Mouse (Mus musculus) gastrocnemius, adult 18-20 months (tissue): ENCODE data around the gene Arntl2. TPM values are rescaled to one million over a fixed set of nuclear protein-coding genes. Genes with fewer than 3 reads are reported as not detected.

Experiments
- DNase-seq: peaks from one replicate; pipeline ENCODE4 v3.0.0; 2021; ENCODE audit warnings: low spot score
- total RNA-seq, 2 experiments: library from RNA; stranded (reverse); gene quantifications; 2 replicates each; pipeline ENCODE4 v1.2.3; 2021

Gene Arntl2
- total RNA-seq, 2 experiments from 2014 or later: 0.43 TPM

DNA sequence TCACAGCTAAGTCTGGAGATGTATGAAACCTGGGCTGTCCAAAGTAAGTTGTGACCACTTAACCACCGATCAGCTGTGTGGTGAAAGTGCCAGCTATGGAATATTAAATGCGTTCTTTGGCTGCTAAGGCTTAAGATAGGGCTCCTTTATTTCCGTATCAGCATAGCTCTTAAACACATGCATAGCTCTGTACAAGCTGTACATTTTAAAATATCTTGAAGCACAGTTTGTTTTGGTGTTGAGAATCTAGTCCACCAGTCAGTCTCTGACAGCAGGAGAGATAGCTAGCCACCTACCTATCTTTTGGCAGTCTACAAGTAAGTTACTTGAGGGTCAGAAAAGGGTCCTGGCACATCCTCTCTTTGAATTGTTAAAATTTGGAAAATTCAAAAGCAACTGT, 17.8 kb upstream of the Arntl2 start:
- DNase-seq: no peak

DNA sequence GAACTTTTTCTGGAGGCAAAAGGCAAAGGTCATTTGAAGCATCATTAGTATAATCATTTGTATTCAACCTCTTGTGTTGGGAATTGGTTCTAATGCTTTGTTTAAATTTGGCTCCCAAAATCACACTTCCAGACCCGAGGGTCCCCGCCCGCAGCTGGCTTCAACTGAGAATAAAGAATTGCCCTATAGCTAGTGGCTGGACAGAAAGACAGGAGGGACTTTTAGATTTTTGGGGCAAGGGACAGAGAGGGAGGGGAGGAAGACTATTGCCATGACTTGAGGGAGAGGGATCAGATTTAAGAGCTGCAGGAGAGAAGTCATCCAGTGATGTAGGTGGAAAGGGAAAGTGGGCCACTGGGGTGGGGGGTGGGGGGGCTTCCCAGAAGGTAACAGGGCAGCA, 14.3 kb upstream of the Arntl2 start:
- DNase-seq: no peak

DNA sequence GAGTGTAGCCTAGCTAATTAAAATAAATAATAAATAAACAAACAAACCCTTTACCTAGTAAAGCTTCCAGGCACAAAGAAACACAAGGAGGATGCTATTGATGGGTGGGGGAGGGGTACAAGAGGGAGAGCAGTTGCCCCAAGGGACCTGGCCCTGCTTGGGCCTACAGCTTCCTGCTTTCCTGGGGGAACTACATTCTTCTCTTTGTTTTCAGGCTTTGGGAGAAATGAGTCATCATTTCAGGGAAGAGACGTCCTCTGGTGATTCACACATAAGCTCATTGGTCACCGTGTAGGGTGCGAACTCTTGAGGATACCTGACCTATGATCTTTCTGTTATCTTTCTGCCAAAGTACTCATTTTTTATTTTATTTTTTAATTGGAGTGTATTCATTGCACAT, 2.3 kb upstream of the Arntl2 start:
- DNase-seq: no peak

DNA sequence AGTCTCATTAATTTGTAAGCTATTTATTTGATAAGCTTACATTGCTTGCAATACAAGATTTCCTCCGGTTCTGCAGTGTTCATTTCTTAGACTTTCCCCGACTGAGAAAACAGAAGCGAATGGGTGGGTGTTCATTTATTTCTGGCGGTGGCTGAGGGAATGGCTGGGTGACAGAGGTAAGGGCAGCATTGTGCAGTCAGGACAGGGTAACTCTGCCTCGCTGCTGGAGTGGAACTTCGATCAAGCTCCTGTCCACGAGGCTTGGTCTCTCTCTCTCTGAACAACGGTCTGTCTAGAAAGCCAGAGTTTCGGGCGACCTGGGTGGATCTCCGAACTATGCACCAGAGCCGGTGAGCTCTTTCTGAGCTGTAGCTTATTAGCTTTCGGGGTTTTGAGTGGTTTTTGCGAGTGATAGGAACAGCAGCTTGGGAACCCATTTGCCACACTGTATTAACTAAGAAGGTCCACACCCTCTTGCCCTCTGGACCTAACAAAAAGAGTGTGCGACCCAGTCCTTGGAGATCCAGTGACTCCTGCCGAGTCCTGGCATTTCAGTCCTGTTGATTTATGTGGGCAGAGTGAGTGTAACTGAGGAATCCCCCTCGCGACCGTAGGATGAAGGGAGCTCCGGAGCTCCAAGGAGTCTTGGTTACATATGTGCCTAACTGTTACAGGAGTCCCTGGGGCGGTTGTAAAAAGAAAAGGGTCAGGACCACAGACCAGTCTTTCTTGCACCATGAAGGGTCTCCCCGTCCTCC, 510 bp upstream of the Arntl2 start:
- no peak for DNase-seq

DNA sequence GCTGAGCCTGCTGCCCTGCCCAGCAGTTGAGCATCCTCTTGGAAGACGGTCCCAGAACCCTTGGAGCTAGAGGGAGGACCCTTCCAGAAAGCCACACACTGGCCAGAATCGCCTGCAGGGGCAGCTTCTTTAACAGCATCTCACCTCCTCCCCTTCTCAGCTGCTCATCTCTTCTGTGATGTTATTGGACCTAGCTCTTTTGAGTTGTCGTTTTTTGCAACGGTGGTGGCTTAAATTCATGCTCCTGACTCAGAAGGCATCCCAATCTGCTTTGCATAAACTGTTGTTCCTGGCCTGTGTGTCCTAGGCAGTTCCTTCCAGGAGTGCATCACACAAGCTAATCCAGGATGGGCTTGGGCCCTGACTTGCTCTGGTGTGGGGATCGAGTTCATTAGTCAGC, 1.6 kb downstream of the Arntl2 start:
- DNase-seq: no peak

DNA sequence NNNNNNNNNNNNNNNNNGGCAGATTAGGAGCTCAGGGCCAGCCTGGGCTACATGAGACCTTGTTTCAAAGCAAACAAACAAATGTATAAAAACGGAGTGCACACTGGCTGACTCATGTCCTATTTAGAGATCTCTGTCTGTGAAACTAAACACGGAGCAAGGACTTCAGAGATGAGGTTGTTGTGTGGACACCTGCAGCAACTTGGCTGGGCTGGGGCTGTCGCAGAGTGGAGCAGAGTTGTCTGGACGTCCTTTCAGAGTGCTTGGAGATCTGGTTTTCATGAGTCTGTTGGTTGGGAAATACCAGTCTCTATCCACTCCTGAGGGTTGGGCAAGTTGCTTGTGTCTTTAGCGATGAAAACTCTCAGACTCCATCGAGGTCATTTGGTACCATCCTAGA, 14.1 kb downstream of the Arntl2 start:
- no peak for DNase-seq

DNA sequence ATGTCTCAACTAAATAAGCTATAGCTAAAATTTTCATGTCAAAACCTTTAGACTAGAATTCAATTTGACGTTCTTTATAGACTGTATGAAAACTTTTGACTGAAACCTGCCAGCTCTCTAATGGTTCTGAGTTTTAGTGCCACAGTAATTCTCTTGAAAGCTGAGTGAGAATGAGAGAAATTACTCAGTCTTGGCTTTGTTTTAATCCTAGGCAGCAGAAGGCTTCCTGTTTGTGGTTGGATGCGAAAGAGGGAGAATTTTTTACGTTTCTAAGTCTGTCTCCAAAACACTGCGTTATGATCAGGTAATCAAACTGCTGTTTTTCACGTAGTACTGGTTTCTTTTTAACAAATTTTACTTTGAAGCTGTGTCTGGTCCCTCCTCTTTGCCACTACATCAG, 17.2 kb downstream of the Arntl2 start:
- no peak for DNase-seq

DNA sequence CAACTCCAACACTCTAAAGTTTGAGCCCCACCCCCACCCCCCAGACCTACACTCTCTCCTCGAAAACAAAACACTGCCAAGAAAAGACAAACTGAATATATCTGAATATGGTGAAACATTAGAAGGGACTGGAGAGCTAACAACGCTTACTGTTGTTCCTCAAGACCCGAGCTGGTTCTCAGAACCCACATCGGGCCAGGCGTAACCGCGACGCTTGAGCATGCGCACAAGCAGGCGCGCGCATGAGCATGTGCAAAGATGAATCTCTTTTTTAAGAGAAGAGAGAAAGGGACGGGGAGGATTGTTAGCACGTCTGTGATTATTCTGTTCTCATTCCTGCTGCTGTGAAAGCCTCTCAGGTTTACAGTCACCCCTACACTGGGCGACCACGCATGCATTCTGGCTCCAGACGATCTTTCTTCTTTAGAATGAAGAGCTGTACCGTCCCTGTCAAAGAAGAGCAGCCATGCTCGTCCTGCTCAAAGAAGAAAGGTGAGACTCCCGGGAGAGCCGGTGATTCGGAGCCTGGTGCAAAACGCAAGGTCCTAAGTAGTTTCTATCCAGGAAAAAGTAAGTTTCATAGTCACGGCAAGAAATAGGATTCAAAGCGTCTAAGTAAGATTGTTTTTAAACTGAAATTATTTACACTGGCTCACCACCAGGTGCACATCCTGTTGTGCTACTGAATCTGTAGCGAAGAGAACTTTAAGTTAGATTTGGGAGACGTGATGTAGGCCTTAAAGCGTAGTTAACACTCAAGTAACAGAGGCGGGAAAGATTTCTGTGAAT, 24.5 kb downstream of the Arntl2 start:
- DNase-seq: no peak

DNA sequence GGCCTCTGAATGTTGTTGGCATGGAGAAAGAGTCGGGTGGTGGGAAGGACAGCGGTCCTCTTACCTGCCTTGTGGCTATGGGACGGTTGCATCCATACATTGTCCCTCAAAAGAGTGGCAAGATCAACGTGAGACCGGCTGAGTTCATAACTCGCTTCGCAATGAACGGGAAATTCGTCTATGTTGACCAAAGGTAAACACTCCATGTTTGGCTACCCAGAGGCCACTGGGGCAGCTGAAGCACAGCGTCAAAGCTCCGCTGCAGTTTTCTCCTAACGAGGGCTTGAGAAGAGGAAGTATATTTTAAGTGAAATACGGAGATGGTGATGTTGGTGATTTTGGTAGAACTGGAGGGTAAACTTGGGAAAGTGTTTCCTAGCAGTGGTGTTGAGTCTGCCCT, 26.1 kb downstream of the Arntl2 start:
- DNase-seq: no peak

DNA sequence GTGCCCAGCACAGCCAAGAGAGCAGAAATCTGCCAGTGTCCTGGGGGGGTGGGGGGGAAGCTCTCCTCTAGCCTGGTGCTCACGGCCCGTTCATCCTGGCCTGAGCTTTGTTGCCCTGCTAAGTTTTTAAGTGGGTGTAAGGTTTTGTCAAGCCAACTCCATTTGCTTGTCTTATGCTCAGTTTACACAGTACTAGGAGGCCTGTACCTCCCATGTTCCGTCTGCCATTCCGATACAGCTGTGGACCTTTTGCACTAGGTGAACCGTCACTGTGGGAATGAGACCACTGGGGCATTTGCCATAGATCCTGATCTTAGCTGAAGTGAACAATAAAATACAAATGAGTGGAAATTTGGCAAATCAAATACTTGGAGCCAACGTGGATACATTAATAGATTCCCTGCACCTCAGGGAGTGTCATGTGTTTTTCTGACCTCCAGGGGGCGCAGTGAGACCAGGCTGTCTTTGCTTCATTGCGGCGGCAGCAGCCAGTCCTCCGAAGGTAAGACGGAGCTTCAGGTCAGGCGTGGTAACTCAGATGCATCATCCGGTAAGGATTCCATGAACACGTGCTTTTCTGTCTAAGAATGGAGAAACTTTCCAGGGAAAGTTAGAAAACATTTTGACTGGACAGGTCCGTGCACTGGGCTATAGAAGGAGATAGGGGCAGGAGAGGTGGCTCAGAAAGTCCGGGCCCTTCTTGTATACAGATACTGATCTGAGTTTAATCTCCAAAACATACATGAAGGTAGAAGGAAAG, 29.1 kb downstream of the Arntl2 start:
- DNase-seq: peak; percentile 60

DNA sequence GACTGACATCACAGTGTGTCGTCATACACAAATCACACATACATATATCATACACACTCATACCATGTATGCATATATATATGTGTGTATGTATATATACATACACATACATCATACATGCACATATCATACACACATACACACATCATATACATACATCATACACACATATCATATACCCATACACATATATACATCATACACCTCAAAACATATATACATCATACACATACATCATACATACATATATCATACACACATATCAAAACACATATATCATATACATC, 29.6 kb downstream of the Arntl2 start:
- no peak for DNase-seq

DNA sequence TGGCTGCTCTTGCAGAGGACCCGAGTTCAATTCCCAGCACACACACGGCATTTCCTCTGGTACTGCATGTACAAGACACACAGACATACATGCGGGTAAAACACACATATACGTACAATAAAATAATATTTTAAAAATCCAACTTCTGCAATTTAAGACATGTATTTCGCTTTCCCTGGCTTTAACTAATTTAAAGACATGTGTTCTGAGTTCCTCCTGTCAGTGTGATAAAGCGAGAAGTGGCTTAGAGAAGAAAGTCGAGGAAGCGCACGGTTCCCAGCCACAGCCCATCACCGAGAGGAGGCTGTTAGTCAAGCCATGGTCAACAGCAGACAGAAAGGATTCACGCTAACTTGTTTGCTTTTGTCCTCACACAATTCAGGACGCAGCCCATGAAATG, 35.5 kb downstream of the Arntl2 start:
- no peak for DNase-seq

DNA sequence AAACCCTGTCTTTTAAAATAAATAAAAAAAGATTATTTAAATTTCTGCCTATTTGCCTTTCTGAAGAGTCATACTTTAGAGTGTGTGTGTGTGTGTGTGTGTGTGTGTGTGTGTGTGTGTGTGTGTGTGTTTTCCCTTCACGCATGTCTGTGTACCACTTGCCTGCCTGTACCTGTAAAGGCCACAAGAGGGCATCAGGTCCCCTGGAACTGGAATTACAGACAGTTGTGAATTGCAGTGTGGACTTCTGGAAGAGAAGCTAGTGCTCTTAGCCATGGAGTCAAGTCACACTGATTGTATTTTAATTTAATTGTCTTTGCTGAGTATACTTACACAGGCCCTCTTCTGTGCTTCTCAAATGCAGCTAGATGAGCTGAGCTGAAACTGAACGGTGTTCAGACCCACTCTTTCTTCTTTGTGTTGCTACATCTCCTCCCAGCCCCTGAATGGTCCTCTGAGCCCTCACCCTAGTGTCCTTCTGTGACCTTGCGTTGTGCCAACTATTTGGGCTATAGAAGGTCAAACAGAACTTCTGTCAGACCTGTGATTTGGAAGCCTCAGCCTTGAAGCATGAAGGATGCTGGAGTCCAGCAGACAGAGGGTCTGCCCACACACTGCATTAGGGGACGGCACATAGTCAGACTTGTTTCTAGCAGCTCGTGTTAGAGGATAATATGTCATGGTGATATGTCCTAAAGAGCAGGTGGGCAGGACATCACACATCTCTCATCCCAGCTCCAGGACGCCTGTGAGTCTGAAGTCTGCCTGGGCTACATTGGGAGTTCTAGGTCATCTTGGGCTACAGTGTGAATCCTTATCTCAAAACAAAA, 37.8 kb downstream of the Arntl2 start:
- peak; percentile 52 for DNase-seq

DNA sequence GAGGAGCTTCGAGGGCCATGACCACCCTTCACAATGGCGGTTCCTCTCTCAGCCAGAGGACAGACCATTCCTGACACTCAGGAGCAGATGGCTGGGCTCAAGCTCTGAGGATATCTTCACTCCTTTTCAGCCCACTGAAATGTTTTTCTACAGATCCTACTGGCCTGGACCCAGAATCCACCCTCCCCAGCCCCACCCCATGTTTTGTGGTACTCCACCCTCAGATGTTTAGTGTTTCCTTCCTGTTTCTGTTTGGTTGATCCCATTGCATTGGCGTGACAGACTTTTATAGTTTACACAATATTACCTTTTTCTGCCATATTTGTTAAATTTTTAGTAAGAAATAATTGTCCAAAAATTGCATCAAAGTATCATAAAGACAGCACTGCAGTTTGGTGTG, 38.5 kb downstream of the Arntl2 start:
- DNase-seq: no peak

DNA sequence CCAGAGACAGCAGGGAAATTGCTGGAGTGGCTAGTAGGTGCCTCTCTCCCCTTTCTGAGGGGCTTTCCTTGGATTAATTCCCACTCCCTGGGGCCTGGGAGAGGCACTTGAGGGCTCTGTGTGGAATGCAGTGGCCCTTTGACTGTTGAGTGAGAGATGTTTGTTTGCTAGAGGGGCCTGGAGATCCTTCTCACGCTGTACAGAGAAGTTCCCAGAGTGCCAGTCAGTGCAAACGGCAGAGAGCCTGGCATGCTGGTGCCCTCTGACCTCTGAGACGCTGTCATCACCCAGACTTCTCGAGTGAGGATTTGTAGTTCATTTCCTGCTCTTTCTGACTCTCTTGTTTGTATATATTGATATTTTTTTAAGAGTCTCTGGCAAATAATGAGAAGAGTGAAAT, 39.9 kb downstream of the Arntl2 start:
- no peak for DNase-seq

DNA sequence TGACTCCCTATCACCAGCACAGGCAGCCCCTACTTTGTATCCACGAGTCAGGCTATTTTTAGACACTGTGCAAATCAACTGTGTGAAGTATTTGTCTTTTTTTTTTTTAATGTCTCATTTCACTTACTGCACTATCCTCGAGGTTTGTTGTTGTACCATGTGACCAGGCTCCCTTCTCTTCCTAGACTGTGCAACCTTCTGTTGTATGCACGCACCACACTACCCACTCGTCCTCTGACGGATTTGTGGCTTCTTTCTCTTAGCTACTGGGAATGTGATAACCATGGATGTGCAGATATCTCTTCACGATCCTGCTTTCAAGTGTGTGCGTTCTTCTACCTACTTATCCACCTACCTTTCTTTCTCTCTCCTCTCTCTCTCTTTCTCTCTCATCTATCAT, 41.5 kb downstream of the Arntl2 start:
- no peak for DNase-seq

DNA sequence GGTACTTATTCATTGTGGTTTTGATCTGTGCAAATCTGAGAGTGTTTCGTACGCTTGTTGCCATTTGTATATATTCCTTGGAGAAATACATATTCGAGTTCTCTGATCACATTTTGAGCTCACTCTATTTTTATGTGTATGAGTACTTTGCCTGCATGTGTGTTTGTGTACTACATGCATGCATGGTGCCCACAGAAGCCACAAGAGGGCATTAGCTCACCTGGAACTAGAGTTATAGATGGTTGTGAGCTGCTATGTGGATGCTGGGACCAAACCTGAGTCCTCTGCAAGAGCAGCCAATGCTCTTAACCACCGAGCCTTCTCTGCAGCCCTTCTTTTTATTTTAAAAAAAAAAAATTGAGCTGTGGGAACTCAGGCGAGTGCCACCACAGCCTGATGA, 42.5 kb downstream of the Arntl2 start:
- DNase-seq: no peak

DNA sequence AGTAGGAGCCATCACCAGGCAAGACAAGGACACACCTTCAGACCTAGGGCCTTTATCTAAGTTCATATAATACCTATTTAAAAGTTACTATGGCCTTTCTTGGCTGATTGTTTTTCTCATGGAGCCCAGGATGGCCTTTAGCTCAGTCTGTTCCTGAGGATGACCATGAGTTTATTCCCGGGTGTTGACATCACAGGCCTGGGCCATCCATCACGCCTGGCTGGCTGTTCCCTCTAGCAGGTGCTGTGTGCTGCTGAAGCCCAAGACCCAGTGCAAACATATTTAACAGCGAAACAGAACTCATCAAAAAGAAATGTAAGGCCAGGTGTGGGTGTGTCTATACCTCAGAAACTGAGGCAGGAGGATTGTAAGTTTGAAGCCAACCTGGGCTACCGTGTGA, 43.0 kb downstream of the Arntl2 start:
- no peak for DNase-seq

DNA sequence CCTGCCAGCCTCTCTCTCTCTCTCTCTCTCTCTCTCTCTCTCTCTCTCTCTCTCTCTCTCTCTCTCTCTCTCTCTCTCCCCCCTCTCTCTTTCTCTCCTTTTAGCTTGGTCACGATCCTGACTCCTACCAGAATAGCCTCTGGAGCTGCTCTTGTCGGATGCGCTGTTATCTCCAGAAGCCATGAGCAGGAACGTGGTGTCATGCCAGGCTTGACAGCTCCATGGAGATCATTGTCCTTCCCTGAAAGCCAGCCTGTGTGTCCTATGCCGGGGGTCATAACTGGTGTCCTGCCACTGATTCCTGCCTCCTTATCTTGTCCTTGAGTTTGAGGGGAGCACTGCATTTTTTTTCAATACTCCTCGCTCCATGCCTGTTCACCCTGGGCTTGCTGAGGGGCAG, 49.0 kb downstream of the Arntl2 start:
- no peak for DNase-seq

DNA sequence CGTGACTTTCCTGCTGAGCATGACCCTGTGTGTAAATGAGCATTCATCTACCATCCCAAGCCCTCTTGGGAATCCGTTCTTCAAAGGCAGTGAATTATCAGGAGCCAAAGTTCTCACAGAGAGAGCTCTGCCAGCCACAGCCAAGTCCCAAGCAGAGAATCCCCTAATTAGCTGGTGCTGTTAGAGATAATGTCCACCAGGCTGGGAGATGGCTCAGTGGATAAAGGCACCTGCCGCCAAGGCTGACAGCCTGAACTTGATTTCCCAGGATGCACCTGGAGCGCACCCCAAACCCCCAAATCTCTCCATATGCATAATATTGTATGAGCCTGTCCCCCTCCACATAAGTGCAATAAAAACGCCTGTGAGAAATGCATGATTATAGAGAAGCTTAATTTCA, 49.5 kb downstream of the Arntl2 start:
- no peak for DNase-seq

DNA sequence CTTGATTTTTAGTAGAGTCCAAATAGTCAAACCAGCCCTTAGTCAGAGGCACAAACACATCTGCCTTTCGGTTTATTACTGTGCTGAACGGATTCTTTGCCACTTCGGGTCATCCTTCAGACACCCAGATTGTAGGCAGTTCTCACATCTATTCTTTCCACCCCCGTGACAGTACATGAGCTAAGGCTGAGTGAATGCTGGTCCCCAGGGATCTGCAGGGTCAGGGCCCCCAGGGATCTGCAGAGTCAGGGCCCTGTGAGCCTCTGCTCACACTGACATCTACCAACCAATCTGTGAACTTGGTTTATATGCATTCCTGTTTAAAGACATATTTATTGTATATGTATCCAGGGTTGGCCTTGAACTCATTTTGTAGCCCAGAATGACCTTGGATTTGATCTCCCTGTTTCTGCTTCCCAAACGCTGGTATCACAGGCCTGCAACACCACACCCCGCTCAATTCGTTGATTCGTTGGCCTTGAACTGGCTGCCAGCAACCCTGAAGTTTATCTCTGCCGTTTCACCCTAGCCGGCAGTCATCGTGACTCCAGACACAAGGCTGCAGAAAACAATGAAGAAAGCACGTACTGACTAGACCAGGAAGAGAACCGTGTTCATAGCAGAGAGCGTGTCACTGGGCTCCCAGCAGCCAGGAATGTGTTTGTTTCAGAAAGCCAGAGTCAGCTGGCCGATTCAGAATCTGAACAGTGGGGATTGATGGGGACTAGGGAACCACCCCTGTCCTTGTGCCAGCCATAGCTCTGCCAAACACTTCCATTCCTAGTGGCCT, 50.3 kb downstream of the Arntl2 start:
- DNase-seq: peak; percentile 20
